Mouse (Mus musculus): ENCODE data around the gene Cd70.

Cd70 gene

DNA sequence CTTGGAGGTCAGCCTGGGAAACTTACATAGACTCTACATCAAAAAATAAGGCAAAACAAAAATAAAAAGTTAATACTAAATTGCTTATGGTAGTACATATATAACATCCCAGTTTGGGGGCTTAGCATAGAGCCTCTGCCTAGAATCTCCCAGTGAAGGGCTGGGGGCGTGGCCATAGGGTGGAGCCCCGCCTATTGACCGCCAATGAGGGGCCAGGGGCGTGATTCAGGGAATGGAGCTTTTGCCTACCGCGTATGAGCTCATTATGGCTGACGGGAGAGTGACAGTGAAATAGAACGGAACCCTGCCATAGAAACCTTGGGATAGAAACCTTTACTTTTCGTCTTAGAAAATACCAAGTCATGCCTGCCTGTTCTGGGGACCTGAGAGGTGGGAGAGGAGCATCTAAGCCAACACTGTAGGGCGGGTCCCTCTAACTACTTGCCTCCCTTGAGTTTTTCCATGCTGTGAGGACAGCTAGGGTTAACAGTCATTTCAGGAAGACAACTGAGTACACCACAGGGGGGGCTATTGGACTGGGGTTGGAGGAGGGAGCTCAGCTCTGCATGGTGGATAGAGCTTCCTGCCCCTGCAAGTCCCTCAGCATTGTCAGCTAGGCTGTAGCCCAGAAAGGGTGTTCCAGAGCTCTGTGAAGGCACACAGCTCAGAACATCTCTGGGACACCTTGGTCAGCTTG is 49.8 kb downstream of the Cd70 start:
- peak; percentile 79 for DNase-seq (ENCODE audit: low read depth, low spot score)

DNA sequence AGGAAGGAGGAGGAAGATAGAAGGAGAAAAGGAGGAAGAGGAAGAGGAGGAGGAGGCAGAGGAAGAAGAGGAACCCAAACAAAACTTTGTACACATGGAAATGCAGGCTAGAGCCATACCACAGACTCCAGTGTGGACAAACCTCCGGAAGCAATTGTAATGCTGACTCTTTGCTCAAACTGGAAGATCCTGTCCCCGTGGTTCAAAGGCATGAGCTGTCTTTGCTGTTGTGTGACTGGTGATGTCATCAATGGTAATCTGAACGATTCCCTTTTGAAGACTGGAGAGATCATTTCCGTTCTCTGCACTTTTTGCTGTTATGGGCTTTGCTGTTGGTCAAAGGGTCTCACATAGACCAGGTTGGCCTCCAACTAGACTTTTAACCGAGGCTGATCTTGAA is 51.3 kb downstream of the Cd70 start:
- no peak for DNase-seq (ENCODE audit: low read depth, low spot score)

DNA sequence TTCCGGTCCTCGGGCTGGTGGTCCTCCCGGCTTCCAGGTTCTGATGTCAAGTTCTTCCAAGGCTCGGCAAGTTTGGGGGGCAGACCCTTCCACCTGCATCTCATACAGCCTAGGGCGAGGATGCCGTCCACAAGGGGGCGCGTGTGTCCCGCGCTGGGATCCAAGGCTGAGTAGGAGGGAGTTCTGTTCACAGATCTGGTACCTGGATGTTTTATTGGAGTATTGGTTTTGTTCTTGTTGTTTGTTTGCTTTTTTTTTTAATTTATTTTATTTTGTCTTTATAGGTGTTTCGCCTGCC is 53.0 kb downstream of the Cd70 start:
- DNase-seq (ENCODE audit: low read depth, low spot score): peak; percentile 79
